9 mouse cellular contexts compared by ENCODE assay signal in genomic region chr2:77342416-77342815, GRCm38 (mm10).
A peak's percentile ranks its signal among the peaks of the same experiment; 100 is the strongest.
DNase-seq lines count a peak whose midpoint lies in the region; ATAC-seq and TF ChIP-seq lines count a peak whose summit lies in the region.
"Had no signal": no experiment of that assay in that cellular context is flagged by ENCODE, and none has a peak within 500 bp of the region (broad histone marks: within the 10 kb centered on the region; RNA-seq: fewer than 3 reads in every experiment).

No protein-coding gene starts in this region.

- no peak for TF ChIP-seq EP300 in lung, postnatal 0 days (IDR thresholded peaks at IDR 0.05)

- H3K9ac ChIP-seq in heart, embryonic 16.5 days (ENCODE audit: low read length), result peak overlapping the region; percentile 38
- no peak overlapping the region for H3K9ac ChIP-seq in lung, postnatal 0 days (replicated peaks; ENCODE audit: low read depth)
- no peak overlapping the region for H3K9ac ChIP-seq in midbrain, embryonic 13.5 days (replicated peaks)
- H3K9ac ChIP-seq: embryonic facial prominence, embryonic 12.5 days had no signal

- H3K4me3 ChIP-seq in heart, embryonic 16.5 days (ENCODE audit: low read length), result no peak overlapping the region
- H3K4me3 ChIP-seq in lung, postnatal 0 days (ENCODE audit: low read depth, low read length), result no peak overlapping the region; the same call in 1 of the 2 replicates
- H3K4me3 ChIP-seq in midbrain, embryonic 13.5 days (replicated peaks), result no peak overlapping the region
- H3K4me3 ChIP-seq: embryonic facial prominence, embryonic 12.5 days had no signal

- peak overlapping the region; percentile 42 for H3K4me2 ChIP-seq in heart, embryonic 16.5 days (ENCODE audit: low read depth, low read length)
- peak overlapping the region; percentile 27; the same call in 1 of the 2 replicates for H3K4me2 ChIP-seq in lung, postnatal 0 days (replicated peaks; ENCODE audit: low read depth, low read length)
- H3K4me2 ChIP-seq in midbrain, embryonic 13.5 days (replicated peaks), result no peak overlapping the region
- H3K4me2 ChIP-seq: embryonic facial prominence, embryonic 12.5 days had no signal

- 28% methylated on average over 2 of the region's 2 CpGs for WGBS in heart, embryonic 16.5 days
- WGBS in lung, postnatal 0 days, result 15% methylated on average over 2 of the region's 2 CpGs
- WGBS in midbrain, embryonic 13.5 days, result 21% methylated on average over 2 of the region's 2 CpGs

- no peak for TF ChIP-seq CTCF in lung, postnatal 0 days (IDR thresholded peaks at IDR 0.05)

- peak; percentile 38; the same call in 1 of the 2 replicates for ATAC-seq in heart, embryonic 16.5 days (replicated peaks; ENCODE audit: extremely low read depth, insufficient read depth, low FRiP score)
- ATAC-seq in lung, postnatal 0 days, result peak; percentile 92
- peak; percentile 76 for ATAC-seq in midbrain, embryonic 13.5 days

- H3K4me1 ChIP-seq in heart, embryonic 16.5 days (ENCODE audit: control insufficient read depth, insufficient read depth, low read length), result peaks cover 4% of the 10 kb centered on the region; the same call in 1 of the 2 replicates
- H3K4me1 ChIP-seq in lung, postnatal 0 days (ENCODE audit: insufficient read depth, low read depth, low read length), result no peaks in the 10 kb centered on the region
- no peaks in the 10 kb centered on the region; the same call in 1 of the 2 replicates for H3K4me1 ChIP-seq in midbrain, embryonic 13.5 days (replicated peaks)
- H3K4me1 ChIP-seq: embryonic facial prominence, embryonic 12.5 days had no signal

- no peaks in the 10 kb centered on the region for H3K27me3 ChIP-seq in heart, embryonic 16.5 days (ENCODE audit: control insufficient read depth, insufficient read depth, low read length)
- H3K27me3 ChIP-seq in lung, postnatal 0 days (replicated peaks; ENCODE audit: insufficient read depth, low read length), result no peaks in the 10 kb centered on the region
- no peaks in the 10 kb centered on the region for H3K27me3 ChIP-seq in midbrain, embryonic 13.5 days
- H3K27me3 ChIP-seq: CH12.LX; embryonic facial prominence, embryonic 12.5 days had no signal

- H3K27ac ChIP-seq in heart, embryonic 16.5 days (ENCODE audit: low read length), result no peak overlapping the region; the same call in 1 of the 2 replicates
- H3K27ac ChIP-seq in lung, postnatal 0 days (ENCODE audit: low read length), result no peak overlapping the region
- no peak overlapping the region for H3K27ac ChIP-seq in midbrain, embryonic 13.5 days
- H3K27ac ChIP-seq: embryonic facial prominence, embryonic 12.5 days had no signal

- DNase-seq in heart, postnatal 4 days, result no peak
- peak; percentile 69 for DNase-seq in lung, postnatal 0 days (ENCODE audit: low spot score)
- DNase-seq in lung, postnatal 4 days, result no peak
- peak; percentile 43 for DNase-seq in retina, postnatal 7 days (ENCODE audit: low read depth, low spot score)
- no peak for DNase-seq in testis, postnatal 14 days (ENCODE audit: low spot score)

- no peaks in the 10 kb centered on the region for H3K36me3 ChIP-seq in heart, embryonic 16.5 days (ENCODE audit: control insufficient read depth, insufficient read depth)
- H3K36me3 ChIP-seq in lung, postnatal 0 days (ENCODE audit: insufficient read depth, low read length), result no peaks in the 10 kb centered on the region
- no peaks in the 10 kb centered on the region for H3K36me3 ChIP-seq in midbrain, embryonic 13.5 days
- H3K36me3 ChIP-seq: embryonic facial prominence, embryonic 12.5 days had no signal

- peaks cover 9% of the 10 kb centered on the region for H3K9me3 ChIP-seq in heart, embryonic 16.5 days (replicated peaks; ENCODE audit: control insufficient read depth, low read length)
- no peaks in the 10 kb centered on the region for H3K9me3 ChIP-seq in lung, postnatal 0 days (ENCODE audit: low read length)
- H3K9me3 ChIP-seq in midbrain, embryonic 13.5 days, result no peaks in the 10 kb centered on the region
- H3K9me3 ChIP-seq: embryonic facial prominence, embryonic 12.5 days had no signal

Comparison
In these comparisons a context has a peak if more than half of its experiments do, and no peak if none do; other contexts are left out.
1. DNase-seq: peak in lung, postnatal 0 days (single experiment) and retina, postnatal 7 days (single experiment); none in heart, postnatal 4 days (single experiment), lung, postnatal 4 days (0 of 2) and testis, postnatal 14 days (single experiment).
2. ATAC-seq: peak in every context shown above with its lines; median percentile 92 in lung, postnatal 0 days; 76 in midbrain, embryonic 13.5 days; 38 in heart, embryonic 16.5 days.